Mouse (Mus musculus) layer of hippocampus, adult 6 months (tissue): Measurements from ENCODE around the gene Anks6. TPM values are rescaled to one million over a fixed set of nuclear protein-coding genes. Genes with fewer than 3 reads are reported as not detected.

Source experiments
- long read RNA-seq, 2 experiments: library from polyadenylated mRNA; unstranded; transcript quantifications; one replicate each; pipeline ENCODE4 v2.0.0; 2019 to 2020
- polyA plus RNA-seq: library from polyadenylated mRNA; unstranded; fragments of <200 nt; fragmentation: Nextera tagmentation; gene quantifications from 2 replicates; pipeline ENCODE4 v1.2.3, GENCODE M21; 2021

Anks6 gene
- polyA plus RNA-seq = 0.58 and 0.75 TPM in 2 replicates
- long read RNA-seq, experiment 1, partial matches to known transcripts = 0 of 1 reads
- long read RNA-seq, experiment 1, other reads (novel, unspliced or antisense) = 1 of 1 reads
- long read RNA-seq, experiment 2, partial matches to known transcripts = 2 of 5 reads
- long read RNA-seq, experiment 2, other reads (novel, unspliced or antisense) = 3 of 5 reads

GRCm38 (mm10) chr4:47056791-47057509, at the start of gene Anks6:
Gene Anks6, minus strand, starts transcription at chr4:47057427.

GRCm38 (mm10) chr4:47091493-47092386, 34.5 kb upstream of the Anks6 start, which contains the start of gene Galnt12:
Gene Galnt12, plus strand, starts transcription at chr4:47091909.

GRCm38 (mm10) chr4:46991016-46991958, 65.9 kb downstream of the Anks6 start, which contains the start of gene Gabbr2:
Gene Gabbr2, minus strand, starts transcription at chr4:46991873.

Other genes starting within 250 kb of the Anks6 start
- 24.4 and 26.2 TPM in 2 replicates for gene Gabbr2, start 65.6 kb downstream of the Anks6 start, polyA plus RNA-seq
- gene Galnt12, start 34.5 kb upstream of the Anks6 start, polyA plus RNA-seq = 0.21 and 0.34 TPM in 2 replicates
- 0.45 and 0.75 TPM in 2 replicates for gene Col15a1, start 150.7 kb upstream of the Anks6 start, polyA plus RNA-seq